Mouse (Mus musculus): Measurements from ENCODE around the gene Auts2. TPM values are rescaled to one million over a fixed set of nuclear protein-coding genes. Genes with fewer than 3 reads are reported as not detected.

Gene Auts2
- polyA plus RNA-seq, 1 experiment = 10.4 TPM

GRCm38 (mm10) chr5:131491843-131492242, 1051.3 kb downstream of the Auts2 start:
- no peaks in the 10 kb centered on the region for H3K27me3 ChIP-seq (ENCODE audit: control insufficient read depth, insufficient read depth, low read length)
- no peak overlapping the region for H3K27ac ChIP-seq (ENCODE audit: insufficient read depth, low read depth, low read length)
- no peaks in the 10 kb centered on the region for H3K36me3 ChIP-seq (ENCODE audit: control insufficient read depth, insufficient read depth, low read length)
- no peak overlapping the region for H3K4me3 ChIP-seq (ENCODE audit: low read depth, low read length)
- 60% methylated on average over 8 of the region's 8 CpGs for WGBS
- peaks cover 4% of the 10 kb centered on the region; the same call in 1 of the 2 replicates for H3K4me1 ChIP-seq (ENCODE audit: control insufficient read depth, insufficient read depth, insufficient read length, low read length)
- TF ChIP-seq CTCF (IDR thresholded peaks at IDR 0.05; ENCODE audit: extremely low read depth, insufficient read length, insufficient replicate concordance, low read depth, low read length) = no peak
- TF ChIP-seq POLR2A (IDR thresholded peaks at IDR 0.05; ENCODE audit: low read depth, low read length) = no peak

DNA sequence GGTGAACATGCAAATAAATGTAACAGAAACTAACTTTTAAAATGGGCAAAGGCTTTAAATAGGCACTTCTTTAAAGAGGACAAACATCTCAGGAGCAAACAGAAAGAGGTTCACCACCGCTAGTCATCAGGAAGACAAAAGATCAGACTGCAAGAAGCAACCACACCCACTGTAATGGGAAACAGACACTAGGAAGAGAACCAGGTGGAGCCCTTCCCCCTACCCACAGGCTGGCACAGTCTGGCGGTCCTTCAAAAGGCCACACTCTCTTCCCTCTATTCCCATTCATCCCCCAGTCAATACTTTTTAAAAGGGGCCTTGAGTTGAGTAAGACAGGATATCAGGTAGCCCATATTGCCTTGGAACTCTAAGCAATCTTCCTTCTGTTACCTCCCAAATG, 1052.3 kb downstream of the Auts2 start:
- peaks cover 5% of the 10 kb centered on the region; the same call in 1 of the 2 replicates for H3K4me1 ChIP-seq (ENCODE audit: control insufficient read depth, insufficient read depth, insufficient read length, low read length)
- no peak overlapping the region for H3K27ac ChIP-seq (ENCODE audit: insufficient read depth, low read depth, low read length)
- H3K4me3 ChIP-seq (ENCODE audit: low read depth, low read length) = no peak overlapping the region
- no peaks in the 10 kb centered on the region for H3K27me3 ChIP-seq (ENCODE audit: control insufficient read depth, insufficient read depth, low read length)
- 69% methylated on average over 2 of the region's 2 CpGs for WGBS
- no peaks in the 10 kb centered on the region for H3K36me3 ChIP-seq (ENCODE audit: control insufficient read depth, insufficient read depth, low read length)
- TF ChIP-seq CTCF (IDR thresholded peaks at IDR 0.05; ENCODE audit: extremely low read depth, insufficient read length, insufficient replicate concordance, low read depth, low read length) (no peak), POLR2A (IDR thresholded peaks at IDR 0.05; ENCODE audit: low read depth, low read length) (no peak)

- Histone ChIP-seq H3K27me3 (ENCODE audit: control insufficient read depth, insufficient read depth, low read length) (no peaks in the 10 kb centered on the region), H3K36me3 (ENCODE audit: control insufficient read depth, insufficient read depth, low read length) (no peaks in the 10 kb centered on the region), H3K4me3 (ENCODE audit: low read depth, low read length) (no peak overlapping the region), H3K27ac (ENCODE audit: insufficient read depth, low read depth, low read length) (no peak overlapping the region), H3K4me1 (ENCODE audit: control insufficient read depth, insufficient read depth, insufficient read length, low read length) (peaks cover 5% of the 10 kb centered on the region; the same call in 1 of the 2 replicates)
- TF ChIP-seq POLR2A (IDR thresholded peaks at IDR 0.05; ENCODE audit: low read depth, low read length) (no peak), CTCF (IDR thresholded peaks at IDR 0.05; ENCODE audit: extremely low read depth, insufficient read length, insufficient replicate concordance, low read depth, low read length) (no peak)
- 94% methylated on average over 7 of the region's 7 CpGs for WGBS
These were observed 1053.3 kb downstream of the Auts2 start for GRCm38 (mm10) chr5:131489846-131490245.

- Histone ChIP-seq H3K4me1 (ENCODE audit: control insufficient read depth, insufficient read depth, insufficient read length, low read length) (peaks cover 5% of the 10 kb centered on the region; the same call in 1 of the 2 replicates), H3K36me3 (ENCODE audit: control insufficient read depth, insufficient read depth, low read length) (no peaks in the 10 kb centered on the region), H3K27me3 (ENCODE audit: control insufficient read depth, insufficient read depth, low read length) (no peaks in the 10 kb centered on the region), H3K4me3 (ENCODE audit: low read depth, low read length) (no peak overlapping the region), H3K27ac (ENCODE audit: insufficient read depth, low read depth, low read length) (no peak overlapping the region)
- TF ChIP-seq POLR2A (IDR thresholded peaks at IDR 0.05; ENCODE audit: low read depth, low read length) = no peak
- no peak for TF ChIP-seq CTCF (IDR thresholded peaks at IDR 0.05; ENCODE audit: extremely low read depth, insufficient read length, insufficient replicate concordance, low read depth, low read length)
- WGBS = 40% methylated on average over 4 of the region's 4 CpGs
These were observed 1056.6 kb downstream of the Auts2 start for GRCm38 (mm10) chr5:131486527-131486926.

DNA sequence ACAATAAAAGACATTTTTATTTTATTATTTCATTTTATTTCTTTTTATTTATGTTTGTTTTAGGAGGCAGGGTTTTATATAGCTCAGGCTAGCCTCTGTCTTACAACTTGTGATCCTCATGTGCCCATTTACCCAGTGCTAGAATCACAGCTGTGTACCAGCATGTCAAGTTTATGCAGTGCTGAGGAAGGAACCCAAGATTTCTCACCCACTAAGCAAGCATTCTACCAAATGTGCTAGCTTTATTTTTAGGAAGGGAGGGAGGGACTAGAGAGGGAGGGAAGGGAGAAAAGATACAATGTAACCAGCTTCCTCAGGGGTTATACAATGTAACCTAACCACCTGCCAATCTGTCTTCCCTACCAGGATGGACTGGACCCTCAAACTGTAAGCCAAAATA, 1067.9 kb downstream of the Auts2 start:
- Histone ChIP-seq H3K4me3 (ENCODE audit: low read depth, low read length) (no peak overlapping the region), H3K36me3 (ENCODE audit: control insufficient read depth, insufficient read depth, low read length) (peaks cover 25% of the 10 kb centered on the region), H3K4me1 (ENCODE audit: control insufficient read depth, insufficient read depth, insufficient read length, low read length) (no peaks in the 10 kb centered on the region), H3K27ac (ENCODE audit: insufficient read depth, low read depth, low read length) (no peak overlapping the region), H3K27me3 (ENCODE audit: control insufficient read depth, insufficient read depth, low read length) (no peaks in the 10 kb centered on the region)
- TF ChIP-seq CTCF (IDR thresholded peaks at IDR 0.05; ENCODE audit: extremely low read depth, insufficient read length, insufficient replicate concordance, low read depth, low read length) = no peak
- TF ChIP-seq POLR2A (IDR thresholded peaks at IDR 0.05; ENCODE audit: low read depth, low read length) = no peak

- no peak overlapping the region for H3K27ac ChIP-seq (ENCODE audit: insufficient read depth, low read depth, low read length)
- TF ChIP-seq CTCF (IDR thresholded peaks at IDR 0.05; ENCODE audit: extremely low read depth, insufficient read length, insufficient replicate concordance, low read depth, low read length) (no peak), POLR2A (IDR thresholded peaks at IDR 0.05; ENCODE audit: low read depth, low read length) (no peak)
These were observed 1074.5 kb downstream of the Auts2 start for GRCm38 (mm10) chr5:131468609-131469008.

DNA sequence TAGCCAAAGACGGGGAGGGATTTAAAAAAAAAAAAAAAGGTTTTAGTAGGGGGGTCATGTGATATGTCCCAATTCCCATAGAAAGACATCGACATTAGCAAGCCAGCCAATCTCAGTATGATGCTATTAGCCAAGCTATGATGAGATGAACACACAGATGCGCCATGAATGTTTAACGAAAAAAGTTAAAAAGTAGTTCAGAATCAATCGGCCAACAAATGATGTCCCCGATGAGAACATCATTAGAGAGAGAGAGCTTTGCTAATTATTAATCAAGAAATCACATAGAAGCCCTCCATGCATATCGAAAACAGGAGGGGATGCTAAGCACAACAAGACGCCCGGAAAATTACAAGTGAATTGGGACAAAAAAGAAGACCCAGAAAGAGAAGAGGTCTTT, 1077.0 kb downstream of the Auts2 start:
- WGBS = 93% methylated on average over 9 of the region's 9 CpGs
- Histone ChIP-seq H3K27ac (ENCODE audit: insufficient read depth, low read depth, low read length) (no peak overlapping the region), H3K4me1 (ENCODE audit: control insufficient read depth, insufficient read depth, insufficient read length, low read length) (no peaks in the 10 kb centered on the region), H3K27me3 (ENCODE audit: control insufficient read depth, insufficient read depth, low read length) (no peaks in the 10 kb centered on the region), H3K36me3 (ENCODE audit: control insufficient read depth, insufficient read depth, low read length) (peaks cover 12% of the 10 kb centered on the region), H3K4me3 (ENCODE audit: low read depth, low read length) (no peak overlapping the region)
- TF ChIP-seq CTCF (IDR thresholded peaks at IDR 0.05; ENCODE audit: extremely low read depth, insufficient read length, insufficient replicate concordance, low read depth, low read length) (no peak), POLR2A (IDR thresholded peaks at IDR 0.05; ENCODE audit: low read depth, low read length) (no peak)

More at GRCm38 (mm10) chr5:131468609-131469008, 1074.5 kb downstream of the Auts2 start:
- H3K27me3 ChIP-seq (ENCODE audit: control insufficient read depth, insufficient read depth, low read length) = no peaks in the 10 kb centered on the region
- H3K4me3 ChIP-seq (ENCODE audit: low read depth, low read length) = no peak overlapping the region
- H3K4me1 ChIP-seq (ENCODE audit: control insufficient read depth, insufficient read depth, insufficient read length, low read length) = no peaks in the 10 kb centered on the region
- H3K36me3 ChIP-seq (ENCODE audit: control insufficient read depth, insufficient read depth, low read length) = peaks cover 16% of the 10 kb centered on the region
- WGBS = 93% methylated on average over 4 of the region's 4 CpGs

Data from small intestine, adult 2 months (tissue).